Mouse (Mus musculus) thymus, postnatal 25 days (tissue): ENCODE measurements around the gene Padi3.
A peak's percentile ranks its signal among the peaks of the same experiment; 100 is the strongest.

Experiments
- DNase-seq: peaks from one replicate; pipeline ENCODE4 v3.0.0; 2022

The Padi3 gene

GRCm38 (mm10) chr4:140779803-140780397, 30.5 kb downstream of the Padi3 start:
- no peak for DNase-seq

- DNase-seq = no peak
Observed at GRCm38 (mm10) chr4:140776623-140777022, 33.8 kb downstream of the Padi3 start.

GRCm38 (mm10) chr4:140775876-140776275, 34.6 kb downstream of the Padi3 start:
- peak; percentile 72 for DNase-seq

GRCm38 (mm10) chr4:140774893-140775292, 35.6 kb downstream of the Padi3 start:
- peak; percentile 76 for DNase-seq

DNA sequence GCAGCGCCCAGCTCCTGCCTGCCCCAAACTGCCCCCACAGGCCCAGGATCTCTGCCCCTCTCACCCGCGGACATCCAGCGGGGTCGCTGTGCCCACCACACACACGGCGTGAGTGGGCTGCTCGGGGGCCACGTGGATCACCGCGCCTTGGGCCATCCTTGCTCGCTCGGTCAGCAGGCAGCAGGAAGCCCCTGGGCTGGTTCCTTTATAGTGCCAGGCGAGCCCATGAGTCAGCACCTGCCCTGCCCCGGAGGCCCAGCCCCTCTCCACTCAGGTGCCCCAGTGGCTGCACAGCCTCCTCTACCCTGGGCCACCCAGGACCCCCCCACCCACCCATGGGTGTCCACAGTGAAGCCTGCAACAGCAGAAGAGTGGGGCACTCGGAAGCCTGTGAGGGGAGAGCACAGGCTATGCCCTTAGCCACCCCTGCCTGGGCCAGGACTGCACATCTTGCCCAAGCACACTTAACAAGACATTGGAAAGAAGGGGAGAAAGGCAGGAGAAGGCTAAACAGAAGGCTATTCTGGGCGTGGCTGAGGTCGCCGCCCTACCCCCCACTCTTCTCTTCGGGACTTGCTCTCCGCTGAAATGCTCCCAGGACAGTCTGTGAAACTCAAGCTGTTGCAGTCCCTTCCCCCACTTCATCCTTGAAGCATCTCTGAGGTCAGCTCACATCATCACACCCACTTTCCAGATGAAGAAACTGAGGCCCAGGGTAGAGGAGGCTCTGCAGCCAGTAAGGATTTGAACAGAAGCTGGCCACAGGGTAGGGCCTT, 36.2 kb downstream of the Padi3 start, which contains the start of gene Padi4:
Padi4 (minus strand) TSS at position 212 of the 776 bp plus-strand sequence.
- DNase-seq = no peak

DNA sequence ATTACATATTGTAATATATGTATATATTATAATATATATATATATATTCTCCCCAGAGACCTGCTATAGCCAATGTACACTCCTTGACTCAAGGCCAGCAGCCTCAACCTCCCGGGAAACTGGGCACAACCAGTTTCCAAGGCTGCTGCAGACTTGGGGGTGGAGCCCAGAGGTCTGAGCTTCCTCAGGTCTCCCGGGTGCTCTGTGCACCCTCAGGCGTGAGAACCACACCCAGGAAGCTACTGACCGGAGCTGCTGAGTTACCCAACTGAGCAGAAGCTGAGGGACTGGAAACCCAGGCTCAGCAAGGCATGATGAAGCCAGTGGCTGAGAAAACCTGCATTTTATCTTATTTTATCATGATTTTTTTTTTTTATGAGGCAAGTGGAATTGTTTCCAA, 39.4 kb downstream of the Padi3 start:
- DNase-seq = no peak

GRCm38 (mm10) chr4:140770433-140770832, 40.0 kb downstream of the Padi3 start:
- no peak for DNase-seq

DNA sequence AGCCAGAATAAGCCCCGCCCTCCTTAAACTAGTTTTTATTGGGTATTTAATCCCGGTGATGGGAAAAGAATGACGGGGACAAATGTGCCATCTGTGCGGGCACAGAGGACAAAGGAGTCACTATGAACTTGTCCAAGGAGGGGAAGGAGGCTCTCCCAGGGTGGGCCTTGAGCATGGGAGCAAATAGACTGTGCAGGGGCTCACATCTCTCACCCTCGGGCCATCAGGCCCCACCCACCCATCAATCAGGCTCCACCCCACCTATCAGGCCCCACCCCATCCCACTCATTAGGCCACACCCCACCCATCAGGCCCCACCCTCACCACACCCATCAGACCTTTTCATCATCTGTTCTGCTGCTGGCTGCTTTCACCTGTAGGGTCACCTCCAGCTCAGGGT, 41.5 kb downstream of the Padi3 start:
- no peak for DNase-seq

DNA sequence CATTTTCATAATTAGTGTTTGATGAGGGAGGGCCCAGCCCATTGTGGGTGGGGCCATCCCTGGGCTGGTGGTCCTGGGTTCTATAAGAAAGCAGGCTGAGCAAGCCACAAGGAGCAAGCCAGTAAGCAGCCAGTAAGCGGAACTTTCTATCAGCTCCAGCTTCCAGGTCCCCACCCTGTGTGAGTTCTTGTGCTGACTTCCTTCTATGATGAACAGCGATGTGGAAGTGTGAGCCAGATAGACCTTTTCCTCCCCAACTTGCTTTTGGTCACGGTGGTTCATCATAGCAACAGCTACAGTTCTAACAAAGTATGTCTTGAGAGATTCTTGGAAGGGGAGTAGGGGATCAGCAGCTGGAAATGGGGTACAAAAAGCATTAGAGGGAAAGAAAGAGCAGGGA, 44.5 kb downstream of the Padi3 start:
- DNase-seq = no peak

- peak; percentile 81 for DNase-seq
Observed at GRCm38 (mm10) chr4:140763158-140763557, 47.3 kb downstream of the Padi3 start.

DNA sequence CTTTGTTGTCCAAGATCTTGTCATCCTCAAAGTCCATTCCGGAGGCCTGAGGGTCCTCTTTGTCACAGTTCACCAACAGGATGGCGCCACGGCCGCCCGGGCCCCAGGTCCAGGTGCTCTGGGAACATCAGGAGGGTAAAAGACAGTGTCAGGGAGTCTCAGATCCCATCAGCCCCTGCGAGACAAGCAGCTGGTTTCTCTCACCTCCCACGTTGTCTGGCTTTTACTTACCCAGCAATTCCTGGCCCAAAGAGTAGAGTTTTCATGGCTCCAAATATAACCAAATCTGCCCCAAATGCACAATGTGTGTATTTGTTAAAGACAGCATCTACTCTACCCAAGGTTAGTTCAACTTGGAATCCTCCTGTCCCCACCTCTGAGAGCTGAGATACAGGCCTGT, 48.8 kb downstream of the Padi3 start:
- DNase-seq = no peak

DNA sequence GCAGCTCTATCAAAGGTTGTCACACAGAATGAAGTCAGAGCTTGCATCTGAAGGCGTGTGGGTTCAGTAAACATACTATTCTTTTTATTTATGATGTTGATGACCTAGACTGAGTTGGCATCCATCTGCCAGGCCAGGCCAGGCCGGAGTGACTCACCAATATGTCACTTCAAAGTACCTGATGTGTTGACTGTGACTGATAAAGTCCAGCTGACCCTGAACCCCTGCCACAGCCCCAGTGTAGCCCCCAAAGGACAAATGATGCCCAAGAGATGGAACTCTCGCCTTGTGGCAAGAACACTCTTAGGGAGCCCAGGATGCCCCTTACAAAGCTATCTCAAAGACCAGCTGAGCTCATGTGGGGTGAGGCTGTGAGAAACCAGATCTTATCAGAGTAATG, 54.6 kb downstream of the Padi3 start:
- no peak for DNase-seq

- DNase-seq = peak; percentile 65
Observed at GRCm38 (mm10) chr4:140753366-140753765, 57.1 kb downstream of the Padi3 start.

- DNase-seq = peak; percentile 92
Observed at GRCm38 (mm10) chr4:140750328-140750727, 60.1 kb downstream of the Padi3 start.

GRCm38 (mm10) chr4:140747978-140748377, 62.5 kb downstream of the Padi3 start:
- no peak for DNase-seq

- DNase-seq = peak; percentile 80
Observed at GRCm38 (mm10) chr4:140744654-140745053, 65.8 kb downstream of the Padi3 start.

DNA sequence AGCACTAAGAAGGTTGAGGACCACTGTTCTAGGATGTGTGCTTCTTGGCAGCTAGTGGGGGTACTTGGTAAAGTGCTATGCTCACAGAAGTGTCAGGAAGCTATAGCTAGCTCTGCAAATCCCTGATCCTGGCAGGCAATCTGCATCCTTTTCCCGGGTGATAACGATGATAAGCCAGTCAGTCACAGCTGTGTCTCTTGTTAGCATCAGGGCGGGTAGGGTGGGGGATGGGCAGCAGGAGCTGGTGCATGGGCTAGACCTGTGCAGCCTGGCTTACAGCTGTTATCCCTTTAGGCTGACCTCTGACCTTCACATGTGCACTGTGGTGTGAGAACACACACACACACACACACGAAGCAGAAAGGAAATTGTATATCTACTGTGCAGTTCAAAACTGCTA, 67.4 kb downstream of the Padi3 start:
- DNase-seq = no peak

DNA sequence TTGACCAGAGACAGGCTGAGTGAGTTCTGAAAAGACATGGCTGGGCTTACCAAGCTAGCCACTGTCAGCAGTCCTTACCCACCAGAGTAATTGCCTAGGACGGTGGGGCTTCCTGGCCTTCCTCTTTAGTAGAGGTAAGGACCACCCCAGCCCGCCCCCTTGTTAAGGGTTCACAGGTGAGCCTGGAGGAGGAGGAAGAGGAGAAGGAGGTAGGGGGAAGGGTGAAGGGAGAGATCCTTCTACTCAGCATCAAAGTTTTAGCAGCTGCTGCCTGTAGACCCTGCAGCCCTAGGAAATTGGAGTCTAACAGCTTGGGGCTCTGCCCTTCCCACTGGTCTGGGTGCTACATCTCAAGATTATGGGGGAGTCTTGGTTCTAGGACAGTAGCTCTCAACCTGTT, 67.9 kb downstream of the Padi3 start, which contains the start of gene Padi6:
Padi6 (minus strand) TSS at position 101 of the 400 bp plus-strand sequence.
- no peak for DNase-seq

DNA sequence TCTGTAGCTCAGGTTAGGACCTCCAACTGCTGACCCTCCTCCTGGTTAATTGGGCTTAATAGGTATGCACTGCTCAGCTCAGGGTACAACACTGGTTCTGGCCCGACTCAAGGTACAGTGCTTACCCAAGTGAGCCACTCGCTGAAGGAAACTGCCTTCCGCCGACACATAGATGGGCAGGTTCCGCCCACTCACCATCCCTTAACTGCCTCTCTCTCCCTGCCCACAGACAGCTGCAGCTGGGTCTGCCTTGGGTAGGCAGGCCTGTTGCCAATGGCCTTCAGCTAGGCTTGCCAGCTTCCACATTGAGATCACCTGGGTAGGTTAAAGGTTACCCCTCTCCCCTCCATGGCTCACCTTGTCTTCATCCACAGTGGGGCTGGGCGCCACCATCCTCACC, 69.0 kb downstream of the Padi3 start:
- no peak for DNase-seq

- no peak for DNase-seq
Observed at GRCm38 (mm10) chr4:140740655-140741054, 69.8 kb downstream of the Padi3 start.
